Mouse (Mus musculus) cortical plate, adult 2 months (tissue): ENCODE measurements at regions not wholly inside any gene's neighbourhood (a gene's known extent, or its start where the extent isn't known, plus 50 kb on each side); places are given as distances from the start of the nearest gene placed in this dataset.

Source experiments
- CTCF ChIP-seq: fragments of 200-500 bp; IDR thresholded peaks from 2 replicates; pipeline ENCODE4 v1.5.1; 2011; ENCODE audit warnings: mild to moderate bottlenecking, control low read depth, low read length; ENCODE audit not compliant: insufficient read depth; ENCODE audit errors: extremely low read depth
- POLR2A ChIP-seq: fragments of 200-500 bp; IDR thresholded peaks from 2 replicates; pipeline ENCODE4 v1.6.1; 2011; ENCODE audit warnings: mild to moderate bottlenecking, low read length, control low read depth; ENCODE audit not compliant: insufficient read depth; ENCODE audit errors: extremely low read depth

- no peak for TF ChIP-seq CTCF
- no peak for TF ChIP-seq POLR2A
Observed at GRCm38 (mm10) chr8:8802317-8802716, 112.0 kb upstream of the Arglu1 start.
